Mouse (Mus musculus): ENCODE data around the gene Hsd17b13. TPM values are rescaled to one million over a fixed set of nuclear protein-coding genes. Genes with fewer than 3 reads are reported as not detected.

Hsd17b13 gene
- polyA plus RNA-seq, 1 experiment from 2014 or later = not detected

GRCm38 (mm10) chr5:104003955-104004354 lies 26.7 kb upstream of the Hsd17b13 start:
- H3K27me3 ChIP-seq (ENCODE audit: poor library complexity, severe bottlenecking) = peaks cover 12% of the 10 kb centered on the region
- DNase-seq (ENCODE audit: extremely low spot score, low spot score) = no peak
- 89% methylated on average over 2 of the region's 2 CpGs for WGBS

GRCm38 (mm10) chr5:104003256-104003931 lies 26.2 kb upstream of the Hsd17b13 start:
- Histone ChIP-seq H3K4me3 (peak overlapping the region; percentile 39), H3K27ac (peak overlapping the region; percentile 68), H3K36me3 (replicated peaks) (no peaks in the 10 kb centered on the region), H3K9me3 (no peaks in the 10 kb centered on the region), H3K27me3 (ENCODE audit: poor library complexity, severe bottlenecking) (peaks cover 15% of the 10 kb centered on the region), H3K4me1 (peaks cover 14% of the 10 kb centered on the region)
- 44% methylated on average over 15 of the region's 15 CpGs for WGBS
- DNase-seq (ENCODE audit: extremely low spot score, low spot score) = no peak

More at GRCm38 (mm10) chr5:104003955-104004354, 26.7 kb upstream of the Hsd17b13 start:
- Histone ChIP-seq H3K36me3 (replicated peaks) (no peaks in the 10 kb centered on the region), H3K27ac (no peak overlapping the region), H3K4me1 (peaks cover 14% of the 10 kb centered on the region), H3K4me3 (no peak overlapping the region), H3K9me3 (no peaks in the 10 kb centered on the region)

GRCm38 (mm10) chr5:104002549-104003255 lies 25.5 kb upstream of the Hsd17b13 start:
- Histone ChIP-seq H3K4me3 (peak overlapping the region; percentile 39), H3K36me3 (replicated peaks) (no peaks in the 10 kb centered on the region), H3K9me3 (no peaks in the 10 kb centered on the region), H3K27ac (peak overlapping the region; percentile 68), H3K4me1 (peaks cover 14% of the 10 kb centered on the region), H3K27me3 (ENCODE audit: poor library complexity, severe bottlenecking) (peaks cover 15% of the 10 kb centered on the region)
- no peak for DNase-seq (ENCODE audit: extremely low spot score, low spot score)
- WGBS = 11% methylated on average over 18 of the region's 18 CpGs

- Histone ChIP-seq H3K27me3 (ENCODE audit: poor library complexity, severe bottlenecking) (peaks cover 15% of the 10 kb centered on the region), H3K36me3 (replicated peaks) (no peaks in the 10 kb centered on the region), H3K4me3 (no peak overlapping the region), H3K27ac (no peak overlapping the region), H3K4me1 (peaks cover 14% of the 10 kb centered on the region), H3K9me3 (no peaks in the 10 kb centered on the region)
- 9% methylated on average over 5 of the region's 5 CpGs for WGBS
- peak; percentile 74 for DNase-seq (ENCODE audit: extremely low spot score, low spot score)
Measured at GRCm38 (mm10) chr5:103999738-104000137, 22.5 kb upstream of the Hsd17b13 start.

GRCm38 (mm10) chr5:103998739-103999138 lies 21.5 kb upstream of the Hsd17b13 start:
- 84% methylated on average over 5 of the region's 5 CpGs for WGBS
- H3K4me3 ChIP-seq = no peak overlapping the region
- peaks cover 14% of the 10 kb centered on the region for H3K4me1 ChIP-seq
- no peak for DNase-seq (ENCODE audit: extremely low spot score, low spot score)
- H3K9me3 ChIP-seq = no peaks in the 10 kb centered on the region
- H3K27me3 ChIP-seq (ENCODE audit: poor library complexity, severe bottlenecking) = peaks cover 12% of the 10 kb centered on the region
- no peak overlapping the region for H3K27ac ChIP-seq
- H3K36me3 ChIP-seq (replicated peaks) = no peaks in the 10 kb centered on the region

- Histone ChIP-seq H3K27ac (no peak overlapping the region), H3K4me3 (no peak overlapping the region), H3K4me1 (no peaks in the 10 kb centered on the region), H3K27me3 (ENCODE audit: poor library complexity, severe bottlenecking) (0 out of 2 replicates have a peak, but pooled peaks cover 4% of the 10 kb centered on the region), H3K36me3 (replicated peaks) (no peaks in the 10 kb centered on the region), H3K9me3 (no peaks in the 10 kb centered on the region)
- peak; percentile 14 for DNase-seq (ENCODE audit: extremely low spot score, low spot score)
- 72% methylated on average over 3 of the region's 3 CpGs for WGBS
Measured at GRCm38 (mm10) chr5:103995181-103995580, 18.0 kb upstream of the Hsd17b13 start.

- 88% methylated on average over 4 of the region's 4 CpGs for WGBS
- DNase-seq (ENCODE audit: extremely low spot score, low spot score) = no peak
- Histone ChIP-seq H3K36me3 (replicated peaks) (no peaks in the 10 kb centered on the region), H3K4me3 (no peak overlapping the region), H3K9me3 (no peaks in the 10 kb centered on the region), H3K27me3 (ENCODE audit: poor library complexity, severe bottlenecking) (0 out of 2 replicates have a peak, but pooled peaks cover 4% of the 10 kb centered on the region), H3K27ac (no peak overlapping the region), H3K4me1 (no peaks in the 10 kb centered on the region)
Measured at GRCm38 (mm10) chr5:103994669-103995068, 17.5 kb upstream of the Hsd17b13 start.

- no peaks in the 10 kb centered on the region for H3K9me3 ChIP-seq
- no peak overlapping the region for H3K4me3 ChIP-seq
- 88% methylated on average over 1 of the region's 1 CpGs for WGBS
- no peaks in the 10 kb centered on the region for H3K27me3 ChIP-seq (ENCODE audit: poor library complexity, severe bottlenecking)
- no peak overlapping the region for H3K27ac ChIP-seq
- H3K4me1 ChIP-seq = no peaks in the 10 kb centered on the region
- H3K36me3 ChIP-seq (replicated peaks) = no peaks in the 10 kb centered on the region
- peak; percentile 9 for DNase-seq (ENCODE audit: extremely low spot score, low spot score)
Measured at GRCm38 (mm10) chr5:103993601-103994000, 16.4 kb upstream of the Hsd17b13 start.

GRCm38 (mm10) chr5:103992831-103993230 lies 15.6 kb upstream of the Hsd17b13 start:
- no peak overlapping the region for H3K27ac ChIP-seq
- no peaks in the 10 kb centered on the region for H3K9me3 ChIP-seq
- no peak overlapping the region for H3K4me3 ChIP-seq
- H3K27me3 ChIP-seq (ENCODE audit: poor library complexity, severe bottlenecking) = no peaks in the 10 kb centered on the region
- no peaks in the 10 kb centered on the region for H3K4me1 ChIP-seq
- peak; percentile 8 for DNase-seq (ENCODE audit: extremely low spot score, low spot score)
- 90% methylated on average over 9 of the region's 9 CpGs for WGBS
- no peaks in the 10 kb centered on the region for H3K36me3 ChIP-seq (replicated peaks)

GRCm38 (mm10) chr5:103980705-103981560 lies 3.7 kb upstream of the Hsd17b13 start:
- H3K9me3 ChIP-seq = no peaks in the 10 kb centered on the region
- DNase-seq (ENCODE audit: extremely low spot score, low spot score) = no peak
- no peaks in the 10 kb centered on the region for H3K27me3 ChIP-seq (ENCODE audit: poor library complexity, severe bottlenecking)
- WGBS = 91% methylated on average over 9 of the region's 9 CpGs
- H3K4me3 ChIP-seq = no peak overlapping the region
- no peak overlapping the region for H3K27ac ChIP-seq
- H3K36me3 ChIP-seq (replicated peaks) = no peaks in the 10 kb centered on the region
- H3K4me1 ChIP-seq = no peaks in the 10 kb centered on the region

GRCm38 (mm10) chr5:103977907-103978570 lies 829 bp upstream of the Hsd17b13 start:
- no peaks in the 10 kb centered on the region for H3K36me3 ChIP-seq (replicated peaks)
- no peak for DNase-seq (ENCODE audit: extremely low spot score, low spot score)
- H3K27me3 ChIP-seq (ENCODE audit: poor library complexity, severe bottlenecking) = no peaks in the 10 kb centered on the region
- no peaks in the 10 kb centered on the region for H3K4me1 ChIP-seq
- no peak overlapping the region for H3K4me3 ChIP-seq
- no peaks in the 10 kb centered on the region for H3K9me3 ChIP-seq
- WGBS = 96% methylated on average over 7 of the region's 7 CpGs
- H3K27ac ChIP-seq = no peak overlapping the region

- no peaks in the 10 kb centered on the region for H3K27me3 ChIP-seq (ENCODE audit: poor library complexity, severe bottlenecking)
- H3K9me3 ChIP-seq = no peaks in the 10 kb centered on the region
- no peak for DNase-seq (ENCODE audit: extremely low spot score, low spot score)
- no peak overlapping the region for H3K27ac ChIP-seq
- H3K36me3 ChIP-seq (replicated peaks) = no peaks in the 10 kb centered on the region
- WGBS = 90% methylated on average over 7 of the region's 7 CpGs
- H3K4me1 ChIP-seq = peaks cover 6% of the 10 kb centered on the region; the same call in 1 of the 2 replicates
- H3K4me3 ChIP-seq = no peak overlapping the region
Measured at GRCm38 (mm10) chr5:103975736-103976135, 1.5 kb downstream of the Hsd17b13 start.

Measured in forebrain, embryonic 10.5 days (tissue).